Mouse (Mus musculus) lung, postnatal 14 days (tissue): Measurements from ENCODE around the gene Aamp.

ENCODE experiments used
- DNase-seq: peaks from one replicate; pipeline ENCODE4 v3.0.0; 2021

The Aamp gene

GRCm38 (mm10) chr1:74281372-74281771 lies 3.2 kb downstream of the Aamp start:
- DNase-seq = no peak

- no peak for DNase-seq
These were observed 3.8 kb downstream of the Aamp start for GRCm38 (mm10) chr1:74280591-74281325.

- no peak for DNase-seq
These were observed 5.5 kb downstream of the Aamp start for GRCm38 (mm10) chr1:74278988-74279387.

- no peak for DNase-seq
These were observed 6.0 kb downstream of the Aamp start, which contains the start of gene Gpbar1 for GRCm38 (mm10) chr1:74278538-74278937. TSS of gene Gpbar1 (plus strand) at chr1:74278550.

- no peak for DNase-seq
These were observed 6.5 kb downstream of the Aamp start for GRCm38 (mm10) chr1:74277883-74278537.

GRCm38 (mm10) chr1:74277041-74277440 lies 7.5 kb downstream of the Aamp start:
- DNase-seq = no peak

- DNase-seq = no peak
These were observed 9.5 kb downstream of the Aamp start for GRCm38 (mm10) chr1:74275015-74275414.

GRCm38 (mm10) chr1:74271659-74272058 lies 12.9 kb downstream of the Aamp start:
- DNase-seq = no peak

- no peak for DNase-seq
These were observed 15.8 kb downstream of the Aamp start for GRCm38 (mm10) chr1:74268750-74269149.

GRCm38 (mm10) chr1:74262510-74262909 lies 22.0 kb downstream of the Aamp start:
- DNase-seq = no peak

GRCm38 (mm10) chr1:74256782-74257181 lies 27.8 kb downstream of the Aamp start:
- DNase-seq = no peak

GRCm38 (mm10) chr1:74255704-74256345 lies 28.7 kb downstream of the Aamp start:
- no peak for DNase-seq

- DNase-seq = no peak
These were observed 34.4 kb downstream of the Aamp start for GRCm38 (mm10) chr1:74250096-74250495.

GRCm38 (mm10) chr1:74249331-74249980 lies 35.1 kb downstream of the Aamp start:
- DNase-seq = no peak

GRCm38 (mm10) chr1:74248799-74249198 lies 35.7 kb downstream of the Aamp start:
- DNase-seq = peak; percentile 49

- no peak for DNase-seq
These were observed 39.0 kb downstream of the Aamp start for GRCm38 (mm10) chr1:74245525-74245924.

- DNase-seq = no peak
These were observed 43.7 kb downstream of the Aamp start for GRCm38 (mm10) chr1:74240832-74241231.

GRCm38 (mm10) chr1:74240311-74240710 lies 44.2 kb downstream of the Aamp start:
- DNase-seq = no peak

- DNase-seq = no peak
These were observed 44.9 kb downstream of the Aamp start for GRCm38 (mm10) chr1:74239618-74240017.

GRCm38 (mm10) chr1:74239162-74239561 lies 45.4 kb downstream of the Aamp start:
- no peak for DNase-seq

GRCm38 (mm10) chr1:74238136-74238535 lies 46.4 kb downstream of the Aamp start:
- DNase-seq = no peak

GRCm38 (mm10) chr1:74237671-74238070 lies 46.9 kb downstream of the Aamp start:
- DNase-seq = no peak

- DNase-seq = peak; percentile 64
These were observed 47.8 kb downstream of the Aamp start for GRCm38 (mm10) chr1:74236590-74237317.
